Mouse (Mus musculus) neural tube, postnatal 0 days (tissue): ENCODE data around the gene Gramd1b. TPM values are rescaled to one million over a fixed set of nuclear protein-coding genes. Genes with fewer than 3 reads are reported as not detected.

Experiments
- polyA plus RNA-seq: library from polyadenylated mRNA; unstranded; fragments of >200 nt; fragmentation: Nextera tagmentation; extraction: Ambion mirVana; gene quantifications from 2 replicates; pipeline ENCODE4 v1.2.1, GENCODE M21; 2015

Gramd1b gene
- polyA plus RNA-seq = 13.3 and 14.0 TPM in 2 replicates

GRCm38 (mm10) chr9:40531027-40531621 is at the start of gene Gramd1b:
TSS of gene Gramd1b (minus strand) at chr9:40531383.

GRCm38 (mm10) chr9:40269103-40269861 is 261.9 kb downstream of the Gramd1b start, which contains the start of gene Scn3b:
TSS of gene Scn3b (plus strand) at chr9:40269217.

Other genes starting within 250 kb of the Gramd1b start
- not detected in 2 replicates for gene Gm21915, start 139.2 kb upstream of the Gramd1b start, polyA plus RNA-seq
- 48.5 and 53.0 TPM in 2 replicates for gene Clmp, start 154.6 kb upstream of the Gramd1b start, polyA plus RNA-seq